18 mouse cellular contexts compared by ENCODE assay signal in genomic region chr10:122432690-122433089, GRCm38 (mm10). TPM values are rescaled to one million over a fixed set of nuclear protein-coding genes. Genes with fewer than 3 reads are reported as not detected.
"Had no signal": no experiment of that assay in that cellular context is flagged by ENCODE, and none has a peak within 500 bp of the region (broad histone marks: within the 10 kb centered on the region; RNA-seq: fewer than 3 reads in every experiment).

No protein-coding gene starts in this region.

- DNase-seq: cerebellum, postnatal 14 days; cerebellum, postnatal 25 days; cerebellum, postnatal 36 days; embryo, embryonic 11 days; forebrain, postnatal 0 days; gastrocnemius, adult 2 months; gastrocnemius, postnatal 14 days; gastrocnemius, postnatal 25 days; gastrocnemius, postnatal 36 days; heart, adult 11 months; heart, adult 18-20 months; heart, adult 2 months had no signal

- ATAC-seq: forebrain, embryonic 13.5 days; forebrain, embryonic 14.5 days; forebrain, embryonic 15.5 days; forebrain, embryonic 16.5 days; forebrain, postnatal 0 days had no signal

RNA-seq across cellular contexts. Expression of gene Avpr1a, which starts 15.6 kb away (rescaled TPM):
- total RNA-seq: granulocyte monocyte progenitor cell, adult 5-6 weeks had no signal
- polyA plus RNA-seq: erythroblast, embryonic 14.5 days had no signal
